Mouse (Mus musculus): ENCODE measurements at regions not wholly inside any gene's neighbourhood (a gene's known extent, or its start where the extent isn't known, plus 50 kb on each side); places are given as distances from the start of the nearest gene placed in this dataset.

- TF ChIP-seq CTCF (IDR thresholded peaks at IDR 0.05; ENCODE audit: extremely low read depth, insufficient read depth, insufficient read length, insufficient replicate concordance) (no peak), POLR2A (IDR thresholded peaks at IDR 0.05; ENCODE audit: low read depth, low read length) (no peak)
Measured at GRCm38 (mm10) chr2:53796605-53797004, 288.7 kb downstream of the Rprm start.
